Mouse (Mus musculus): ENCODE results near the gene Dock9. TPM values are rescaled to one million over a fixed set of nuclear protein-coding genes. Genes with fewer than 3 reads are reported as not detected.

Dock9 gene
- total RNA-seq, 2 experiments from 2014 or later, result 32.3 to 40.2 TPM

GRCm38 (mm10) chr14:121791935-121792334 is 5.7 kb downstream of the Dock9 start:
- no peak for DNase-seq

- no peak for DNase-seq
Observed at GRCm38 (mm10) chr14:121791112-121791511, 6.5 kb downstream of the Dock9 start.

DNA sequence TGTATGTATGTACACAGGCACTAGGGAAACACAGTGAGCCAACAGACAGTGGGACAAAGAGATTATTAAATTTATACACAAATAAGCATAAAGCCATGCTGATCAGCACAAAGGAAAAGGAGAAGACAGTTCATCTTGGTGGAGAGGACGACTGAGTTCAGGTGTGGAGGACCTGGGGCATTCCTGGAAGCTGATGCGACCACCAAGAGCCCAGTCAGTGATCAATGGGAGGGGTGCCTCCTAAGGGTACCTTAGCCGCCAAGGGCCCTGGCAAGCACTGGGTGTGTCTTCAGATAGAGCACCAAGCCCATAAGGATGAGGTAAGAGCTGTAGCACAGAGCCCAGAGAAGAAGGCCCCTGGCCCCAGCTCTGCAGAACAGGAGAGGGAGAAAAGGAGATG is 8.4 kb downstream of the Dock9 start:
- no peak for DNase-seq

GRCm38 (mm10) chr14:121788451-121788850 is 9.2 kb downstream of the Dock9 start:
- DNase-seq, result no peak

- no peak for DNase-seq
Observed at GRCm38 (mm10) chr14:121787430-121787829, 10.2 kb downstream of the Dock9 start.

- DNase-seq, result no peak
Observed at GRCm38 (mm10) chr14:121786900-121787299, 10.7 kb downstream of the Dock9 start.

- no peak for DNase-seq
Observed at GRCm38 (mm10) chr14:121785394-121785793, 12.2 kb downstream of the Dock9 start.

- peak; percentile 21 for DNase-seq
Observed at GRCm38 (mm10) chr14:121780942-121781531, 16.6 kb downstream of the Dock9 start.

DNA sequence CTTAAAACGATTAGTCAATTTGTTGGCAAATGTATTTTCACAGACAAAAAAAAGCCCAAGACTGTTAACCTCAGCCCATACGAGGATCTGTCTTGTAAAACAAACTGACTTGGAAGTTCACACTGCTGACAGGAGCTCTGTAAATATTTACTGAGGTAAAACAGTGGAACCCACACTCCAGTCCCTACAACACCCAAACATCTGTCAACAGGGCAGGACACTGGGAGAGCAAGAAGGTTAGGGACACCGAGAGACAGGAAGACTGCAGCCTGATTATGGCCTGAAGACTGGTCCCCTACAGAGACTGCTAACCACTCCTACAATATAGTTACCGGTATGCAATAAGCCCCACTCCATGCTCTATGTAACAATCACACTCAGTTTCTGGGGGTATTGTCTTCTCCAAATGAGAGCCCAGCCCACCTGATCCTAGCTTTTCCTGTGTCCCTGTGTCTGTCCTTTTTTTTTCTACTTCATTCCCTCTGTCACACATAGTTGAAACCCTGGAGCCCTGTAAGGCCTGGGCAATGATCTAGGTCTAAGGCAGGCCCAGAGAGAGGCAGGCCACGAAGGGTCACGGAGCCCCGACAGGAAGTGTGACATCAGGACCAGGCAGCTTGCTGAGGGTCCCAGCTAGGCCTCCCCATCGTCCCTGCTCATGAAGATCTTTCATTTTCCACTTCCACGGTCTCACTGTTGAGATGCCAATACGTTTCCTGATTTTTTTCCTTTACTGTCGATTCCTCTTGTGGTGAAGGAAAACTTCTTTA is 17.3 kb downstream of the Dock9 start:
- DNase-seq, result no peak

- DNase-seq, result no peak
Observed at GRCm38 (mm10) chr14:121779620-121780019, 18.0 kb downstream of the Dock9 start.

- DNase-seq, result no peak
Observed at GRCm38 (mm10) chr14:121777279-121777831, 20.3 kb downstream of the Dock9 start.

- DNase-seq, result no peak
Observed at GRCm38 (mm10) chr14:121776749-121777148, 20.9 kb downstream of the Dock9 start.

GRCm38 (mm10) chr14:121762021-121762452 is 35.6 kb downstream of the Dock9 start:
- no peak for DNase-seq

DNA sequence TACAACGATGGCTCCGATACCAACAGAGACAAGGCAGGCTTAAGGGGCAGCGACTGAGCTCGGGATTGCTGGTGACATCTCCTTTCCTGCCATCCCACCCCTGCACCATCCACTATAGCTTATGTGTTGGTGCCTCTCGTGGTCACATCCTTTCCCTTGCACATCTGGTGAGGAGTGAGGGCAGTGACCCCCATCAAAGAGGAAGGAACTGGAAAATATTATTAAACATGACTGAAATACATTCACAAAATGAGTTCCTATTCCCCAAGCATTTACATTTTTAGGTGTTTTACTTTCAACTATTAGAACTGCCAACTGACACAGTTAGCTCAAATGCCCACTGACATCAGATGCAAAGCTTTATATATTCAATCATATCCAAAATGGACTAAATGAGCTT is 37.2 kb downstream of the Dock9 start:
- DNase-seq, result no peak

- DNase-seq, result no peak
Observed at GRCm38 (mm10) chr14:121754110-121754509, 43.5 kb downstream of the Dock9 start.

GRCm38 (mm10) chr14:121752686-121753426 is 44.8 kb downstream of the Dock9 start:
- DNase-seq, result no peak

- no peak for DNase-seq
Observed at GRCm38 (mm10) chr14:121749606-121750005, 48.0 kb downstream of the Dock9 start.

- DNase-seq, result no peak
Observed at GRCm38 (mm10) chr14:121749084-121749483, 48.6 kb downstream of the Dock9 start.

GRCm38 (mm10) chr14:121747360-121747759 is 50.3 kb downstream of the Dock9 start:
- no peak for DNase-seq

DNA sequence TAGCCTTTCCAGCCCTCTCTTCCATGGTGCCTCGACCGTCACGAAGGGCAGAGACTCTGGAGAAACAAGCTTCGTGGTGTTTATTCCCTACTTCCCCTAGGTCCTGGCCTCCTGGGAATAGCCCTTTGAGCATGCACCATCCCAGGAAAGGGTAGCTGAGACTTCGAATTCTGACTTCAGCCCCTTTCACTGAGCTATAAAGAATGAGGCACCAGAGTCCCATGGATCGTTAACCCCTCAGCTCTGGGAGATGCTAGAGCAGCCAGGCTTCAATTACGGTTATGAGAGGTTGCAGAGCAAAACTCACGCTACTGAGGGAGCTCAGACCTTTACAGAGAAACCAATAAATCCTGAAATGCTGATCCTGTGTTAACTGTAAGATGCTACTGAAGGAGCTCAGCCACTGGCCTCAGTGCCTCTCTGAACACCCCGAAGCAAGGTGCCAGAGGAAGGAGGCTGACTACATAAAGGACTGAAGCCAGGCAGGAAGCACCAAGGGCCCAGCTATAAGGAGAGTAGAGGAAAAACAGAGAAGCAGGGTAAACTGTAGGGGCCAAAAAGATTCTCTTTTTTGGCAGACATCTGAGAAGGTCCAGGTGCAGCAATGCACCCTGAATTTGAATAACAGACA is 53.7 kb downstream of the Dock9 start:
- no peak for DNase-seq

GRCm38 (mm10) chr14:121738431-121739403 is 58.9 kb downstream of the Dock9 start:
- DNase-seq, result no peak

All from adrenal gland, postnatal 10 days (tissue).